Mouse (Mus musculus) brain, embryonic 14.5 days (tissue): ENCODE data around the gene Gm12887. TPM values are rescaled to one million over a fixed set of nuclear protein-coding genes. Genes with fewer than 3 reads are reported as not detected.

Experiments
- DNase-seq: peaks from one replicate; pipeline ENCODE4 v3.0.0-alpha.2; 2011; ENCODE audit warnings: low read depth
- CTCF ChIP-seq: fragments of 200-500 bp; IDR thresholded peaks from 2 replicates; pipeline ENCODE4 v1.5.1; 2012; ENCODE audit warnings: inconsistent platforms, mild to moderate bottlenecking, moderate library complexity, borderline replicate concordance; ENCODE audit not compliant: insufficient read depth, insufficient read length; ENCODE audit errors: extremely low read depth
- POLR2A ChIP-seq: fragments of 200-500 bp; IDR thresholded peaks from 2 replicates; pipeline ENCODE4 v1.6.1; 2012; ENCODE audit warnings: mild to moderate bottlenecking, inconsistent platforms, borderline replicate concordance; ENCODE audit not compliant: poor library complexity, insufficient read depth, insufficient read length, severe bottlenecking; ENCODE audit errors: extremely low read depth
- polyA plus RNA-seq: library from polyadenylated mRNA; depleted of rRNA; stranded (reverse); fragments of >200 nt; gene quantifications from 2 replicates; pipeline ENCODE4 v1.2.3, GENCODE M21; 2012; rRNA removed

The Gm12887 gene
- polyA plus RNA-seq, result not detected in 2 replicates

- TF ChIP-seq CTCF, result no peak
- TF ChIP-seq POLR2A, result no peak
- DNase-seq, result no peak
Measured at GRCm38 (mm10) chr4:121622003-121622402, at the start of gene Gm12887. Gene Gm12887, minus strand, starts transcription at chr4:121622103.

- TF ChIP-seq CTCF (no peak), POLR2A (no peak)
- no peak for DNase-seq
Measured at GRCm38 (mm10) chr4:121657040-121657439, 35.1 kb upstream of the Gm12887 start.

Other genes with a start within 250 kb of the Gm12887 start
- gene Gm12886, start 199.0 kb downstream of the Gm12887 start, polyA plus RNA-seq, result not detected in 2 replicates